Mouse (Mus musculus) bone marrow, adult 2 months (tissue): ENCODE results near the gene Tbrg1. TPM values are rescaled to one million over a fixed set of nuclear protein-coding genes. Genes with fewer than 3 reads are reported as not detected.
A peak's percentile ranks its signal among the peaks of the same experiment; 100 is the strongest.

ENCODE experiments used
- H3K27ac ChIP-seq: fragments of 200-500 bp; 2 replicates; pipeline ENCODE4 v1.5.1; 2012; ENCODE audit warnings: low read depth, mild to moderate bottlenecking, control low read depth, inconsistent platforms, low read length; ENCODE audit not compliant: control insufficient read depth, poor library complexity, insufficient read depth
- H3K4me1 ChIP-seq: fragments of 200-500 bp; 2 replicates; pipeline ENCODE4 v1.6.1; 2011; ENCODE audit warnings: low read length; ENCODE audit not compliant: control insufficient read depth, insufficient read depth
- H3K4me3 ChIP-seq: fragments of 200-500 bp; replicated peaks from 2 replicates; pipeline ENCODE3; 2011; ENCODE audit warnings: mild to moderate bottlenecking, low read depth, low read length, control low read depth; ENCODE audit not compliant: control insufficient read depth
- CTCF ChIP-seq: fragments of 200-500 bp; IDR thresholded peaks from 2 replicates; pipeline ENCODE4 v1.5.1; 2011; ENCODE audit warnings: low read length, control low read depth; ENCODE audit not compliant: control insufficient read depth, insufficient read depth
- POLR2A ChIP-seq: fragments of 200-500 bp; IDR thresholded peaks from 2 replicates; pipeline ENCODE4 v1.6.1; 2011; ENCODE audit warnings: low read depth, mild to moderate bottlenecking, control low read depth, low read length, borderline replicate concordance; ENCODE audit not compliant: control insufficient read depth
- WGBS: fragments of 180-500 bp; shearing (Covaris S2); methylation state at CpG from one replicate; pipeline ENCODE4 v1.1.7; 2018; 5-methylcytosine and 5-hydroxymethylcytosine counted together
- polyA plus RNA-seq: library from polyadenylated mRNA; stranded (reverse); fragments of >200 nt; gene quantifications from 2 replicates; pipeline ENCODE4 v1.2.4, GENCODE M21; 2011; ENCODE audit warnings: low replicate concordance; ENCODE audit not compliant: missing spikeins, insufficient read depth, insufficient read length

Gene Tbrg1
- 17.4 and 49.2 TPM in 2 replicates for polyA plus RNA-seq

GRCm38 (mm10) chr9:37656931-37657481, at the start of gene Tbrg1:
TSS of gene Tbrg1 (minus strand) at chr9:37657312.
- TF ChIP-seq POLR2A (peak; percentile 39; the same call in 1 of the 2 replicates), CTCF (no peak)
- WGBS, result under 1% methylated on average over 36 of the region's 36 CpGs
- no peaks in the 10 kb centered on the region for H3K4me1 ChIP-seq
- peak within 1 kb of the TSS; percentile 49 for H3K27ac ChIP-seq
- H3K4me3 ChIP-seq, result peak within 1 kb of the TSS; percentile 73

GRCm38 (mm10) chr9:37689970-37690686, 33.0 kb upstream of the Tbrg1 start:
- no peaks in the 10 kb centered on the region for H3K4me1 ChIP-seq
- WGBS, result 65% methylated on average over 5 of the region's 5 CpGs
- no peak overlapping the region for H3K27ac ChIP-seq
- TF ChIP-seq CTCF, result peak; percentile 38; the same call in 1 of the 2 replicates
- TF ChIP-seq POLR2A, result no peak
- no peak overlapping the region for H3K4me3 ChIP-seq

GRCm38 (mm10) chr9:37687941-37688303, 30.8 kb upstream of the Tbrg1 start:
- TF ChIP-seq CTCF (no peak), POLR2A (no peak)
- Histone ChIP-seq H3K27ac (no peak overlapping the region), H3K4me3 (no peak overlapping the region), H3K4me1 (no peaks in the 10 kb centered on the region)
- 46% methylated on average over 3 of the region's 3 CpGs for WGBS

GRCm38 (mm10) chr9:37687288-37687940, 30.3 kb upstream of the Tbrg1 start:
- TF ChIP-seq POLR2A (no peak), CTCF (no peak)
- Histone ChIP-seq H3K27ac (no peak overlapping the region), H3K4me3 (no peak overlapping the region), H3K4me1 (no peaks in the 10 kb centered on the region)
- 75% methylated on average over 3 of the region's 3 CpGs for WGBS

- H3K27ac ChIP-seq, result no peak overlapping the region
- 76% methylated on average over 1 of the region's 1 CpGs for WGBS
- TF ChIP-seq POLR2A (no peak), CTCF (no peak)
Measured at GRCm38 (mm10) chr9:37681123-37681522, 24.0 kb upstream of the Tbrg1 start.

GRCm38 (mm10) chr9:37675287-37675686, 18.2 kb upstream of the Tbrg1 start:
- 84% methylated on average over 4 of the region's 4 CpGs for WGBS

More at GRCm38 (mm10) chr9:37681123-37681522, 24.0 kb upstream of the Tbrg1 start:
- no peak overlapping the region for H3K4me3 ChIP-seq
- H3K4me1 ChIP-seq, result no peaks in the 10 kb centered on the region

GRCm38 (mm10) chr9:37670261-37670660, 13.1 kb upstream of the Tbrg1 start:
- Histone ChIP-seq H3K27ac (no peak overlapping the region), H3K4me3 (no peak overlapping the region), H3K4me1 (no peaks in the 10 kb centered on the region)
- 73% methylated on average over 3 of the region's 3 CpGs for WGBS
- TF ChIP-seq CTCF, result no peak
- TF ChIP-seq POLR2A, result no peak

More at GRCm38 (mm10) chr9:37675287-37675686, 18.2 kb upstream of the Tbrg1 start:
- no peak overlapping the region for H3K27ac ChIP-seq
- no peak overlapping the region for H3K4me3 ChIP-seq
- TF ChIP-seq POLR2A, result no peak
- TF ChIP-seq CTCF, result no peak
- no peaks in the 10 kb centered on the region for H3K4me1 ChIP-seq

GRCm38 (mm10) chr9:37669678-37670077, 12.6 kb upstream of the Tbrg1 start:
- 67% methylated on average over 4 of the region's 4 CpGs for WGBS
- H3K27ac ChIP-seq, result no peak overlapping the region
- no peak overlapping the region for H3K4me3 ChIP-seq
- H3K4me1 ChIP-seq, result no peaks in the 10 kb centered on the region
- TF ChIP-seq CTCF (no peak), POLR2A (no peak)

GRCm38 (mm10) chr9:37669115-37669514, 12.0 kb upstream of the Tbrg1 start, which contains the start of gene Panx3:
TSS of gene Panx3 (minus strand) at chr9:37669235.
- Histone ChIP-seq H3K27ac (no peak within 1 kb of the TSS), H3K4me3 (no peak within 1 kb of the TSS), H3K4me1 (no peaks in the 10 kb centered on the region)
- TF ChIP-seq POLR2A (no peak), CTCF (no peak)
- 30% methylated on average over 6 of the region's 6 CpGs for WGBS
